11 mouse cellular contexts compared by ENCODE assay signal in genomic region chr13:58516277-58516676, GRCm38 (mm10).
A peak's percentile ranks its signal among the peaks of the same experiment; 100 is the strongest.
DNase-seq lines count a peak whose midpoint lies in the region; ATAC-seq and TF ChIP-seq lines count a peak whose summit lies in the region.
"Had no signal": no experiment of that assay in that cellular context is flagged by ENCODE, and none has a peak within 500 bp of the region (broad histone marks: within the 10 kb centered on the region; RNA-seq: fewer than 3 reads in every experiment).

No protein-coding gene starts in this region.

- 86% methylated on average over 4 of the region's 4 CpGs for WGBS in heart, embryonic 14.5 days
- WGBS in limb, embryonic 10.5 days: 96% methylated on average over 4 of the region's 4 CpGs

- no peak overlapping the region for H3K9ac ChIP-seq in heart, embryonic 14.5 days (ENCODE audit: low read length)
- no peak overlapping the region for H3K9ac ChIP-seq in ES-E14 (ENCODE audit: insufficient read depth, low read depth, low read length, poor library complexity, severe bottlenecking)

- no peak overlapping the region for H3K4me3 ChIP-seq in heart, embryonic 14.5 days (ENCODE audit: control insufficient read depth in 1 of 2, insufficient read depth in 1 of 2, low read depth in 1 of 2, low read length in 2 of 2)
- no peak overlapping the region for H3K4me3 ChIP-seq in ES-E14 (ENCODE audit: insufficient read depth in 1 of 2, low read depth in 1 of 2, low read length in 2 of 2, poor library complexity in 1 of 2, severe bottlenecking in 1 of 2)
- no peak overlapping the region for H3K4me3 ChIP-seq in limb, embryonic 10.5 days

- H3K27ac ChIP-seq in heart, embryonic 14.5 days (replicated peaks in 1 of 2; ENCODE audit: control insufficient read depth in 1 of 2, insufficient read depth in 1 of 2, low read depth in 2 of 2, low read length in 2 of 2): peak overlapping the region in 1 of 2 experiments; percentile 51; a peak in 1 of 4 replicates
- no peak overlapping the region for H3K27ac ChIP-seq in ES-E14 (ENCODE audit: insufficient read depth, low read depth, low read length, poor library complexity, severe bottlenecking)
- H3K27ac ChIP-seq in limb, embryonic 10.5 days: no peak overlapping the region

- no peak overlapping the region for H3K4me2 ChIP-seq in heart, embryonic 14.5 days (ENCODE audit: low read length)

- ATAC-seq in heart, embryonic 14.5 days (ENCODE audit: insufficient number of reproducible peaks, insufficient read depth, low FRiP score, low read depth): peak; percentile 50; the same call in 1 of the 2 replicates

- in situ Hi-C loops in ES-E14 (cut with MboI; ENCODE audit: low sequenced_read_pairs in 2 of 2, unreplicated experiment in 2 of 2): no loop called here

- H3K36me3 ChIP-seq in heart, embryonic 14.5 days (ENCODE audit: control insufficient read depth, insufficient read depth, low read length): no peaks in the 10 kb centered on the region
- H3K36me3 ChIP-seq in ES-E14 (ENCODE audit: control insufficient read depth, insufficient read depth, low read length, poor library complexity, severe bottlenecking): no peaks in the 10 kb centered on the region
- H3K36me3 ChIP-seq in limb, embryonic 10.5 days: no peaks in the 10 kb centered on the region

- H3K27me3 ChIP-seq in heart, embryonic 14.5 days (ENCODE audit: control insufficient read depth, insufficient read depth, low read length): no peaks in the 10 kb centered on the region
- H3K27me3 ChIP-seq in limb, embryonic 10.5 days (ENCODE audit: low read depth, poor library complexity, severe bottlenecking): no peaks in the 10 kb centered on the region

- intact Hi-C loops in heart, postnatal 14 days (cut with DNase I): loop anchor here (5.0 kb wide), 1 partner anchor 94 kb away; no protein-coding TSS in a partner anchor

- peaks cover 11 to 13% of the 10 kb centered on the region in 2 experiments; a peak in 3 of 4 replicates for H3K4me1 ChIP-seq in heart, embryonic 14.5 days (ENCODE audit: control insufficient read depth in 2 of 2, insufficient read depth in 2 of 2, low read length in 2 of 2)
- no peaks in the 10 kb centered on the region for H3K4me1 ChIP-seq in ES-E14 (ENCODE audit: control insufficient read depth in 2 of 2, insufficient read depth in 2 of 2, low read length in 2 of 2, poor library complexity in 1 of 2)
- peaks cover 9% of the 10 kb centered on the region for H3K4me1 ChIP-seq in limb, embryonic 10.5 days

- no peak for DNase-seq in heart, postnatal 14 days
- DNase-seq in 3T3-L1 (ENCODE audit: low read depth, low spot score) (peak; percentile 26), ES-E14 (ENCODE audit: low read depth, low spot score) (no peak), liver (peak; percentile 60)
- DNase-seq in urinary bladder, adult 2 months (ENCODE audit: low spot score): no peak
- DNase-seq in cerebellum, postnatal 36 days: no peak
- no peak for DNase-seq in limb, embryonic 10.5 days (ENCODE audit: low spot score)
- DNase-seq: kidney, postnatal 36 days; lung, postnatal 4 days; right cerebral cortex, postnatal 25 days had no signal

- no peaks in the 10 kb centered on the region for H3K9me3 ChIP-seq in heart, embryonic 14.5 days (ENCODE audit: control insufficient read depth, low read length)
- no peaks in the 10 kb centered on the region for H3K9me3 ChIP-seq in ES-E14 (ENCODE audit: control insufficient read depth, insufficient read depth, low read depth, low read length)
- H3K9me3 ChIP-seq in limb, embryonic 10.5 days (replicated peaks): no peaks in the 10 kb centered on the region

TF ChIP-seq in ES-E14, 5 proteins besides CTCF, POLR2A, EP300 and RAD21:
- TF ChIP-seq ZNF384 (IDR thresholded peaks at IDR 0.05; ENCODE audit: low read depth, low read length) (no peak), ZC3H11A (IDR thresholded peaks at IDR 0.05; ENCODE audit: borderline replicate concordance, low read depth, low read length) (0 out of 2 replicates have a peak, but pooled peaks have one; percentile 22)

Comparison
In these comparisons a context has a peak if more than half of its experiments do, and no peak if none do; other contexts are left out.
1. DNase-seq: peak in 3T3-L1 (single experiment) and liver (single experiment); none in heart, postnatal 14 days (0 of 2), ES-E14 (single experiment), urinary bladder, adult 2 months (single experiment), cerebellum, postnatal 36 days (0 of 2) and limb, embryonic 10.5 days (single experiment).